Mouse (Mus musculus) bone marrow, adult 2 months (tissue): ENCODE results near the gene Shc3.

ENCODE experiments used
- CTCF ChIP-seq: fragments of 200-500 bp; IDR thresholded peaks from 2 replicates; pipeline ENCODE4 v1.5.1; 2011; ENCODE audit warnings: low read length, control low read depth; ENCODE audit not compliant: control insufficient read depth, insufficient read depth
- POLR2A ChIP-seq: fragments of 200-500 bp; IDR thresholded peaks from 2 replicates; pipeline ENCODE4 v1.6.1; 2011; ENCODE audit warnings: low read depth, mild to moderate bottlenecking, control low read depth, low read length, borderline replicate concordance; ENCODE audit not compliant: control insufficient read depth

- TF ChIP-seq POLR2A (no peak), CTCF (no peak)
Observed at GRCm38 (mm10) chr13:51566371-51567077, 2.7 kb downstream of the Shc3 start.
